Mouse (Mus musculus): ENCODE data around the gene Macrod2.

Macrod2 gene

DNA sequence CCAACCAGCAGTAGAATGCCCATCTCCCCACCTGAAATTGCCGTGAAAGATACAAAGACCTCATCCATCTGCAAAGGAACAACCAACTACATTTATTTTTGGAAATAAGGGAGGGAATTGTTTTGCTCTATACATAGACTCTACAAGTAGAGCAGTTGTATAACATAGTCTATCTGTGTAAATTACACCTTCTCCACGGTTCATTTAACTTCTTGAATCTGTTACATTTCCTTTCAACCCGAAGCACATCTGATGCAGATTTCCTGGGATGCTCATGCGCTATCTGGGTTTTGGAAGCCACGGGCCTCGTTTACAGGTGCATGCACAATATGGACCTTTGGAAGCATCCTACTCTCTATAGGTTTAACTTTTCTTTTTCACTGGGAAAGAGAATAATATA is 175.8 kb downstream of the Macrod2 start:
- DNase-seq (ENCODE audit: low spot score in 2 of 2), result no peak

DNA sequence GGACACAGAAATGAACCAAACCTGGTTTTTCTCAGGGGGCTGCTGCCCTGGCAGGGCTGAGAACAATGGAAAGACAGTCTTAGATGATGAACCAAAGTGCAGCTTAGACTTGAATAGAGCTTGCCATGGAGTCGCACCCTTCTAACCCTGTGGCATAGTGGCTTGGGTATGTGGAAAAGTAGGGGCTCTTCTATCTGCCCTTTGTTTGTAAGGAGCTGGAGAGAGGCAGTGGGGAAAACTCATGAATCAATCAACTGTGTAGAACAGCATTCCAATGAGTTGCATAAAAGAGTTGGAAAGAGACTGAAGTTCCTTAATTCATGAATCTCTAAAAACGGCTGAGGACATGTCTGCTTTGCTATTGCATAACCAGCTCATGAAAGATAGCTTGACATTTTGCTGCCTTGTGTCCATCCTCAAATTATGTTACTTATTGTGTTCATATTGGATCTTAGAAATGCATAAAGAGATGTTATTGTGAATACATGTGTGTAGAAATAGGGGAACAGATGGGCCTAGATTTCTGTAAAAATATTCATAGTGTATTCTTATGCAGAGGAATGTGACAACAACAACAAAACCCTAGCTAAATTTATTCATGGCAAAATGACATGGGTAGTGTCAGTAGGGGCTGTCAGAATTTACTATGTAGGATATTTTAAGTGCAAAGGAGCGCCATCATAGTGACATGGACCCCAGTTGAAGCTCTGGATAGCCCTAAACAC is 197.6 kb downstream of the Macrod2 start:
- no peak for DNase-seq (ENCODE audit: low spot score in 2 of 2)

DNA sequence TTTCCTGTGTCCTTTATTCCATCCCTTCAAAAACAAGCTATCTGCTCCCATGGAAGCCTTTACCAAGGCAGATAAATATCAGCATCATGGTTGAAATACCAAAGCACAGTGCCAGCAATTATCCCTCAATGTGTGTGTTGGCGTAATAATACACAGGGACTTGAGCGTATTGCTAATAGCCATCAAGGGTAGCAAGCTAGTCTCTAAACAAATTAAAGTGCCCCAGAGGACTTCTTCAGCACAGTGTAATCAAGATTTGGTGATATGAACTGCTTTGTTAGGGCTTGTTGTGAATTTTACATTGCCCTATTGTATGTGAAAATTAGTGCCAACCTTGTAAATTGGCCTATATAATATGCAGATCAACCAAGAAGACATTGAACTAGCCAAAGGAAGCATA is 201.8 kb downstream of the Macrod2 start:
- no peak for DNase-seq (ENCODE audit: low spot score in 2 of 2)

DNA sequence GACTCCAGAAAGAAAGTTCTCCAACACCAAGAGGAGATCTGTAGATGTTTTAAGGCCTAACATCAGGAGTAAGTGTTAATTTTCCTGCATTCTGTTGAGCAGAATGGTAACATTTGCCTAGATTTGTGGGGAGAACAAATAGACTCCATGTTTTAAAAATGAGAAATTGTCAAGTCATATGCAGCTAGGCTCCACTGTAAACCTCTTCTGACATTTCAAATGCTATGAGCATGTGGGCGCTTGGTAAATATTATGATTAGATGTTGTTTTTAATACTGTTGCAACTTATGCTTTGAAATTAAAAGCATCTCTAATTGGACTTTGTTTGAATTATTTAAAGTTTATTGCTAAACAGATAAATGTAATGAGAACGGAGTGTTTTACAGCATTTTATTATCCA is 220.3 kb downstream of the Macrod2 start:
- no peak for DNase-seq (ENCODE audit: low spot score in 2 of 2)

DNA sequence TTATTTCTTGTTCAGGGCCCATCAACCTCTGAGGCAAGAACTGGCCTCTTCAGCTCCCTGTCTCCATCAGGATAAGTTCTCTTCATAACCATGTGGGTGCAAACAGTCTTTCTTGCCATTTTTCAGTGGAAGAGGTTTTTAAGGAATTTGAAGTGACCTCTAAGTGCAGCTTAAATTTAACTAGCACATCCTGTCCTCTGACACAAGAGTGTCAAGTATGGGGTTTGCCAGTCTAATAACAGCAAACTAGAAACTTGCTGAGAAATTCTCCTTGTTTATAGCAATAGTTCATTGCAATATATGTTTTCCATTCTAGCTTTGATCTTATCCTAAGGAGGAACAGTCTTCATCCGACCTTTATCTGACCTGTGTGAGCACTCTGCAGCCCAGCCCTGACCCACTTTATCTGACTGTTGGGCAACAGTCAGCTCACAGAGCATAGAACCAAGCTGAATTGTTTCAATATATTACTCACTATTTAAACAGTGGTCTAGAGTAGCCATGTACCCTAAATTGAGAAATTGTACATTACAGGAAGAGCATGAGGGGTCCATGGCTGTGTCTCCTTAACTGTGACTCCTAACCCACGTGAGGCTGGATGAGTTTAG is 226.7 kb downstream of the Macrod2 start:
- no peak for DNase-seq (ENCODE audit: low spot score in 2 of 2)

DNA sequence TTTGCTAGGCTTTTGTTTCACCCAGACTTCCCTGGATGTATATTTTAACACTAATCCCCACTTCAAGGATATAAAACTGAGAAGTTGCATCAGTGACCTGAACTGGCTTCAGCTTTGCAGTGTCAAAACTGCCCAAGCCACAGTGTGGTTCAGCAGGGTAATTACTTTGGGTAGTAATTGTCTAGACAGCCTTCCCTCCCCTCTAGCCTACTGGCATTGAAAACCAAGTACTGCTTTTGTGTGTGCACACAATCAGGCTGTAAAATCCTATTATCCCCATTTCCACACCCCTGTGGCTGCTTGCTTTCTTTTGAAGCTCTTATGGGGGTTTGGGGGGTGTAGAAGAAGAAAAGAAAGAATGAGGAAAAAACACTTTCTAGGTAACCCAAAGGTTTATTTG is 258.4 kb downstream of the Macrod2 start:
- DNase-seq (ENCODE audit: low spot score in 2 of 2), result no peak

DNA sequence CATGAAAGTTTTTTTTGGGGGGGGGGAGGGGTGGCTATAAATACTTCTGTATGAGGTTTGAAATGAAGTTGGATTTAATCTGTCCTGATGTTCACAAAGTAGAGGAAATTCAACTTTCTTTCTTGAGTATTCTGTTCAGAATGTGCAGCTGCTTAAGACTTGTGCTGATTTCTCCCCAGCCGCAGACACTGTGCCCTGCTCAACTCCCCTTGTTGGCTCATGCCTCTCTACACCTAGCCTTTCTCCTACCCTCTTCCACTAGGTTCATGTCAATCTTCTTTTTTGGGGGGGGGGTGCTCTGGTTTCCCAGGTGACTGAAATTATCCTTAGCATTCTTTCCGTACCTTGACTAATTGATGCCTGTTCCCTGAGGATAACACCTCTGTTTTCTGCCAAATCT is 258.9 kb downstream of the Macrod2 start:
- DNase-seq (ENCODE audit: low spot score in 2 of 2), result no peak

DNA sequence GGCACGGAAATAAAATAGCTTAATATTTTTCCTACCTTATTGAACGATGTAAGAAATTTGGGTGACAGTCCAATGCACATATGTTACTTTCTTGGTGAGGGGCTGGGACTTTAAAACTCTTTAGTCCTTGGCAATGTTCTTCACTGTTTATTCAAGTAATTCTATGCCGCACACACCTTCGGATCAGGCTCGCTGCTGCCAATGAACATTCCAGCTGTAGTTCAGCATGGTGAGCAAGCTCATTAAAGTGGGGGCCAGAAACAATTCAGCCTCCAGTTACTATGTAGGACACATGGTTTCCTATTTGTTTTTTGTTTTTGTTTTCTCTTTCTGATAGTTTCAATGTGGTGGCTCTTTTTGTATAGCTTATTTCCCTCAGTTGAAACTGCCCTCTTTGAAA is 267.6 kb downstream of the Macrod2 start:
- no peak for DNase-seq (ENCODE audit: low spot score in 2 of 2)

DNA sequence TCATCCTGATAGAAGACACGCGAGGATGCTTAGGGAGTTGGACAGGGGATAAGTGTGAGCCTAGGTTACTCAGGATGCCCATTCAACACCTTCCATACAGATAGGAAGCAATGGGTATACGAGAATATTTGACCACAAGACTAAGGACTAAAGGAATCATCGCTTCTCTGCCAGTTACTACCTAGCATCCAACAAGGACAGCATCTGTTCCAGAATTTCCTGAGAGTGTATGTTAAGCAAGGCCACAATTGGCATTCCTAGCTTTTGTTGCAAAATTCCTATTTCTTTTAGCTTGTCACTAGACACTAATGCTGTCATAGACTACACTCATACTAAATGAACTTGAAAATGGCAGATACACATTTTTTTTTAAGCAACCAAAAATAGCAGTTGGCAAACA is 269.3 kb downstream of the Macrod2 start:
- DNase-seq (ENCODE audit: low spot score in 2 of 2), result no peak

DNA sequence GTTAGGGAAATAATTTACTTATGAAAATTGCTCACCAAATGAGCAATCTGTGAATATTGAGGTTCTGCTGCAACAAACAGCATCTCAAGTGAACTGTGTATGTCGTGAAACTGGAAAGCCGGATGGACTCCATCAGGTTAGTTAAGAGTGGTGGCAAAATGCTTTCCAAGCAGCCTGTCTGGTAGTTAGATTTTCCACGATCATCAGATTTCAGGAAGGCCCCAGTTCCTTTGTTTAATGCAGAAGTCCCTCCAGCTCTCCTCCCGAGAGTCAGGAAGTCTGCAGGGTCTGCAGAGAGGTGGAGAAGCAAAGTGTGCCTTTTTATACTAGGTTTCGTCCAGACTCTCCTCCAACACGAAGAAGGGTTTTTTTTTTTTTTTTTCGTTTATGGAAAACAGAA is 271.7 kb downstream of the Macrod2 start:
- DNase-seq (ENCODE audit: low spot score in 2 of 2), result no peak

DNA sequence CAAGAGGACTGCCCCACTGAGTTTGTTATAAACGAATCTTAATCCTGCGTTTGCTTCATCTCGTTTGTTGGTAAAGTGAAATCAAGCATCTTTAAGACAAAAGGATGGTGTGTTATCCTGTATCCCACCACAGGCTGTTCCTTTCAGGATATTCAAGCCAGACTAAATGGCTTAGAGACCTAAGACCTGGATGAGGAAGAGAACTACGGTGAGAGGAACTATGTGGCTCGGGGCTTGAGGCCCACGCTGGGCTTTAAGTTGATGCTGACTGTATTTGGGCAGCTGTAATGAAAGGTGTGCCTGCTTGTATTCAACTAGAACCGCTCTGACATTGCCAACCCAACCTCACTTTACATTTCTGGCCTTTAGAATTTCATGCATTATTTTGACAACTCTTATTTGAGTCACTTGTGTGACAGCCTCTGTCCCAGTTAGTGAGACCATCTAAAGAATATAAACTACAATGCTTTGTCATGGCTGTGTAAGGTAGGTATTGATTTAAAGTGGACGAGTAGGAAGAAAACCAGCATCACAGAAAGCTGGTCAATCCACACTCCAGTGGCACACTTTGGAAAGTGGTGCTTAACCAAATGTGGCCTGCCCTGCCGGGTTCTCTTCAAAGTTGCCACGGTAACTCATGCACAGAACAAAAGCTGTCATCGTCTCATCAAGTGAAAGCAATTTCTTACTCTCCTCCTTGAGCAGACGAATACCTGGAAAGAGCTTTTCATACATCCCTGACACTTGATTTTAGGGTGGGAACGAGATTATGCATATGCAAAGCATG is 272.3 kb downstream of the Macrod2 start:
- no peak for DNase-seq (ENCODE audit: low spot score in 2 of 2)

DNA sequence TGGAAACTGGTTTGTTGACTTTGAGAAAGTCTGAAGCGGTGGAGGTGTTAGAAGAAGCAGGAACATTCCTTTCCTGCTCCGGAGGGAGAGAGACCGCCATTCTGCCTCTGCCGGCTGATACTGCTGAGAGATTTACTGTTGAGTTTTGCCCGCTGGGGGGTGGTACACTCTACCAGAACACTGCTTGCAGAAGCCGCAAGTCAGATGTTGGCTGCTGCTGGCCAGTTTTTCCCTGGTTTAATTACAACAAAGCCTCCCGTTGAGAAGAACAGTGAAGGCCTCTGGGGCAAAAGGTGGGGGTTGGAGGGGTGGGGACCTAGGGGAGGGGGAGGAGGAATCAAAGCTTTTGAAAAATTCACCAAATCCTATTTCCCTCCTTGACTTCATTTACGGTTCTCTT is 273.2 kb downstream of the Macrod2 start:
- DNase-seq (ENCODE audit: low spot score in 2 of 2), result peak; percentile 85 to 88

DNA sequence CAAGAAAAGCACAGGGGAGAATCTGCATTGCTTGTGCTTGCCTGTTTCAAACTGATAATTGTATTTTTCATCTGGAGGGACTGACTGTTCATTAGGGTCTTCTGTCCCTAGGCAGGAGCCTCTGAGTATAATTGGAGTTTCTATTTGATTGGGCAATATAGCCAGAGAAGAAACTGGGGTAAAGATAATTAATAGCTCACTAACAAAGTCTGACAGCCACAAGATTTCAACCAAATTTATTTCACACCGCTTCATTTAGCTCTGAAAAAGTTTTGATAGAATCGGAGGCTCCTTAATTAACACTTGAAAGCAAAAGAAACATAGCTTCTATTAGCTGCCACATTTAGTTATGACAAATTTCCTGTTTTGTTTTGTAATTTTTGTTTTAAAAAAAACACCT is 274.0 kb downstream of the Macrod2 start:
- no peak for DNase-seq (ENCODE audit: low spot score in 2 of 2)

DNA sequence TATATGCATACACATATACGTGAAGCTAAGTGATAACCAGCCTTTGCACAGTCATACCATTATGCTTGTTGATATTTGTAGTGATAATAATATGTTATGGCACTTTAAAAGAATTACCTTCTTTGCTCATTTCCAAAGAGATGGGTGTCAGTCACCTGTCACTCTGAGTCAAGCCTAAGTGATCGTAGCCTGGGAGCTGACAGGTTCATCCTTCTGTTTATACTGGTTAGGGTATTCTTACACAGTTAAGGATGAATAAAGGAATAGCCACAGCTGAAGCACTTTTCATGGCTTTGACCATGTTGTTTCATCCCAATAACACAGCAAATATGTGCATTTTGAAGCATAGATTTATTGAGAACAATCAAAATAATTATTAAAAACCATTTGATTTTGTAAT is 274.7 kb downstream of the Macrod2 start:
- no peak for DNase-seq (ENCODE audit: low spot score in 2 of 2)

DNA sequence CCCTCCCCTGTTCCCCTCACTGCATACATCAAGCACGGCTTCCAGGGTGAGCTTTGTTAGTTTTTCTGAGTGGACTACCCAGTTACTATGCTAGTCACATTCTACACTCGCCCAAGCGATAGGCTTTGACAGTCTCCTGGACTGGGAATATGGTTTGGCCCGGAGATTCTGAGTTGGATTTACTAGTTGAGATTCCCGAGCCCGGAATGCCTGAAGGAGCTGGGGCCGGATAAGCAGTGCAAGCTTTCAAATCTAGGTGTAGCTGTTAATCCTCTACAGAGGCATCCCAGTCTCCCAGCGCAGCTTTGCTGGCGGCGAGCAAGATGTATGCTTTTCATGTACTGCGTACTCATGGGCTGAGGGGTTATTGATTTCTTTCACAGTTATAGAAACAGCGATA is 275.3 kb downstream of the Macrod2 start:
- DNase-seq (ENCODE audit: low spot score in 2 of 2), result peak; percentile 67 to 79

DNA sequence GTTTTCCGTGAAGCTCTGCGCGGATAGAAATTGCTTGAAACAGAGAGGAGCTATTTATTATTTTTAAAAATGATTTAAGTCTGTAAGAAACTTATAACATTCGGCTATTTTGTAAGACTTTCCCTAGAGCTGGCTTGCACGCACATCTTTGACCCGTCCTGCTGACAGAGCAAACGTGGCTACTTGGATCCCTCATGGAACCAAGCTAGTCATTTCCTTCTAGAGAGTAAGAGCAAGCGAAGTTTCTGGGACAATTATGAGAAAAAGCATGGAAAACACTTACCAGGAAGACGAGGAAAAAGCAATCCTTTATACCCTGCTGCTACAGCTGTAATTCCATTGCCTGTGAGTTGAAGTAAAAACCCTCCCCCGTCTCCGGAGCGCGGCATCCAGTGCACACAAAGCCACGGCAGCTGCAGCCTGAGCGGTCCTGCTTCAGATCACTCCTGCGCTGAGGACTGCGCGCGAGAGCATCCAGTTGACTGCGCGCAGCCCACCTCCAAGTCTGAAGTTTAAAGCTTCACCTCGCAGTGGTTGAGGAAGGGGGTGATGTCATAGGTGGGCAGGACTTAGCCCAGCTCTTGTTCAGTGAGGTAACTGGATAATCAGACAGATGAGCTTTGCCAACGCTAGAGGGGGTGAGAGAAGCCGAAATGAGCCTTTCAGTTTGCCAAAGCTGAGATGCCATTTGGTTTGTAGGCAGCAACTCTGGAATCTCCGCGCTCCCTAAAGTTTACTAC is 276.0 kb downstream of the Macrod2 start, which contains the start of gene Flrt3:
Flrt3 (minus strand) TSS at position 507 of the 740 bp plus-strand sequence.
- DNase-seq (ENCODE audit: low spot score in 2 of 2), result peak; percentile 94 to 97

DNA sequence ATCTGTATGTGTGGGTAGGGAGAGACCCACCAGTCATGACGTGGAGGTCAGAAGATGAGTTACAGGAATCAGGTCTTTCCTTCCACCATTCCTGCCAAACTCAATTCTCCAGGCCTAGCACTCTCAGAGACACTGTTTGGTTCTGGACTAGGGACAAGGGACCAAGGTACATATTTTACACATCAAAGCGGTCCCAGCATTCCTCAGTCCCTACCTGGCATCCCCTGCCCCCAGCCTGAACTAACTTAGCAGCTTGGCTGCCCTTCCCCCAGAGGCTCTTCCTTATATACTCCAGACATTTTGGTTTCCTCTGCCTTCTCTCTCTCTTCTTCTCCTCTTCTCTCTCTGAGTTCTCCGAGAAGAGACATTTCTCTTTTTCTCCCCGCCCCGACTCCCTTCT is 278.4 kb downstream of the Macrod2 start:
- DNase-seq (ENCODE audit: low spot score in 2 of 2), result no peak

DNA sequence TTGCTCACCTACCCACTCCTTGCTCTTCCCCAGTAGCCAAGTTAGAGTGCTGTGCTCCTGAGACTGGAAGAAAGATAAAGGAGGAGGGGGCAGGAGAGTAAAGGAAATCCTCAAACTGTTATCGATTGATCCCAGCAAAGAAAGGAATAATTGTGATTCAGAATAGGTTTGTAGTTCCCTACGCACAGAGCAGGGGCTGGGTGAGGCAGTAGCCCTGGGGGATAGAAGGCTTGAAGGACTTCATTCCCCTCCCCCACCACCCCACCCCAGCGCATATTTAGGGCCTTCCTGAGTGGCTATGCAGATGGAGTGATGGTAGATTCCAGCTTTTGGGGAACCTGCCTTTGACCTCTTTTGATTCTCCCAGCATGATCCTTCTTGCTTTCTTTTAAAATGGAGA is 281.6 kb downstream of the Macrod2 start:
- DNase-seq (ENCODE audit: low spot score in 2 of 2), result no peak

DNA sequence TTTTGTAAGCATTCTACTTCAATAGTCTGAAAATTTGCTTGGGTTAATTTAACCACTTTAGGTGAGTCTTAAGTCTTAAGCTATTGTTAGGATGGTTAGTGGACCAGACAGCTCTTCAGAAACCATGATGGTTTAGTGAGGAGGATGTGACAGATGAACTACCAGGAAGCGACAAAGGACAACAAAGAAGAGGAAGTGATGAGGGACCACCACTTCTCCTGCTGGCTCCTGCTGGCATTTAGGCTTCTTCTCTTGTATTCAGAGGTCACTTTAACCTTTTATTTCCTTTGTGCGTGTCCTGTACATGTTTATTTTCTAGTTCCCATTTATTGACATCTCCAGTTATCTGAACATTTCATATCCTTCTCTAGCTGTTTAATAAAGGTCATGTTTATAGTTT is 295.8 kb downstream of the Macrod2 start:
- DNase-seq (ENCODE audit: low spot score in 2 of 2), result no peak

DNA sequence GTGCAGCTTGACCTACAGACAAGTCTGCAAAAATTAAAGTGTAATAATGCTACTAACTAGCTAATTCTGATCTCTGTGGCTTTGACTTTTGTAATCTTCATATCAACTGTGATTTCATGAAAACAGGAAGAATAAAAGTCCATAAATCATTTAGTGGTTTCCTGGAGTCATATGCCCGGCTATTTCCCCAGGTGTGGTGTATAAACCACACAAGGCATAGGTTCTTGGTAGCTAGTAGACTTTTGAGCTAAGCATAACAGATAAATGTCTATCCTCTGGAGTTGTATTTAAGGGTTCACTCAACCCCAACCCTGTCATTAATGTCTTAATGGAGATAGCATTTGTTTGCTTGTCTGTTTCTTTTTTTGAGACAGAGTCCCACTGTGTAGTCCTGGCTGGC is 296.3 kb downstream of the Macrod2 start:
- no peak for DNase-seq (ENCODE audit: low spot score in 2 of 2)

DNA sequence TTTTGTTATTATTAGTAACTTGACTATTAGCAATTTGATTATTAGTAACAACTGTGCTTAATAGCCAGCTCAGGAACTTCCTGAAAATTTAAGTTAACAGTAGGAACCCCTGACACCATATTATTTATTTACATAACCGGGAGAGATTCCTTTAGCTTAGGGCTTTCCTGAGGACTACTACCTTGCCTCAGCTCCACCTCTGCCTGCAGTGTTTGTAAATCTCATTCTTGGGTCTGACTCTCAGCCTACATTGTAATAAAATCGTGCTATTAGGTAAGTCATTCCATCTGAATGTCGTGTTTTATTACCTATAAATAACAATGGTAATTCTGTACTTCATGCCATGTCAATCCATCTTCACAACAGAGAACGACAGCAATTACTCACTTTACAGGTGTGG is 297.4 kb downstream of the Macrod2 start:
- no peak for DNase-seq (ENCODE audit: low spot score in 2 of 2)

DNA sequence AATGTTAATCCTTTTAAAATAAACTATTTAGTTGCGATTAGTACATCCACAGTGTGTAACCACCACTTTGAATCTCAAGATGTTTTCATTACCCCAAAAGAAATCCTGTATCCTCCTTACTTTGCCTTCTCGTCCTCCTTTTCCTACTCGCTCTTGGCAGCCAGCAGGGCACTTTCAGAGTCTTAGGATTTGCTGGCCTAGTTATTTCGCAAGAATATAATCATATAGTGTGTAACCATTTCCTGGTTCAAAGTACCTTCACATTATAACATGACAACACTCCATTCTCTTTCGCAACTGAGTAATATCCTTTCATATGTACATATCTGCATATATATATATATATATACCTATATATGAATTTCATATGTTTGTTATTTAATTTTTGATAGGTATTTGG is 298.7 kb downstream of the Macrod2 start:
- DNase-seq (ENCODE audit: low spot score in 2 of 2), result no peak

Data from right cerebral cortex, adult 2 months (tissue).